Mouse (Mus musculus): Measurements from ENCODE around the gene Olfr701. TPM values are rescaled to one million over a fixed set of nuclear protein-coding genes. Genes with fewer than 3 reads are reported as not detected.

Olfr701 gene
- polyA plus RNA-seq, 1 experiment from 2014 or later, result not detected

GRCm38 (mm10) chr7:106843060-106843459, 29.1 kb downstream of the Olfr701 start, which contains the start of gene Olfr703:
Gene Olfr703, plus strand, starts transcription at chr7:106843360.
- Histone ChIP-seq H3K9ac (replicated peaks; ENCODE audit: low read depth) (no peak within 1 kb of the TSS), H3K27me3 (replicated peaks; ENCODE audit: insufficient read depth, low read length) (no peaks in the 10 kb centered on the region), H3K4me1 (ENCODE audit: insufficient read depth, low read depth, low read length) (no peaks in the 10 kb centered on the region), H3K9me3 (ENCODE audit: low read length) (no peaks in the 10 kb centered on the region), H3K27ac (ENCODE audit: low read length) (no peak within 1 kb of the TSS), H3K4me2 (replicated peaks; ENCODE audit: low read depth, low read length) (no peak within 1 kb of the TSS), H3K4me3 (ENCODE audit: low read depth, low read length) (no peak within 1 kb of the TSS), H3K36me3 (ENCODE audit: insufficient read depth, low read length) (no peaks in the 10 kb centered on the region)
- no peak for DNase-seq (ENCODE audit: low spot score)
- ATAC-seq, result no peak
- WGBS, result 44% methylated on average over 2 of the region's 2 CpGs
- TF ChIP-seq EP300 (IDR thresholded peaks at IDR 0.05) (no peak), CTCF (IDR thresholded peaks at IDR 0.05) (no peak)

DNA sequence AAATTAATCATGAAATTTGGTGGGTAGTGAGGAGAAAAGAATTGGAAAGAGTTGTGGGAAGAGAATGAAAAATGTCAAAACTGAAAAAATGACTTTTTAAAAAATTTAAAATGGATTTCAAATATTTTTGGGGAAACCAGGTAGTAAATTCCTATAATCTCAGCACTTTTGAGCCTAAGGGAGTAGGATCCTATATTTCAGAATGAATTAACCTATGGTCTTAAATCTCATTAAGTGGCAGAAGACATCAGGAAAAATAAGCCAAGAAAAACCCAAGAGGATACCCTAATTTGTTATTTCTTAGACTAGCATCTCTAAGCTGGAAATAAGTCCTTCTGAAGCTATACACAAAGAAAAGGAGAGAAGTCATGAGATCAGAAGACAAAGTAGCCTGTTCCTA, 49.0 kb downstream of the Olfr701 start, which contains the start of gene Olfr704:
TSS of gene Olfr704 (plus strand) at position 301 of the 400 bp plus-strand sequence.
- Histone ChIP-seq H3K4me1 (ENCODE audit: insufficient read depth, low read depth, low read length) (no peaks in the 10 kb centered on the region), H3K9ac (replicated peaks; ENCODE audit: low read depth) (no peak within 1 kb of the TSS), H3K27ac (ENCODE audit: low read length) (no peak within 1 kb of the TSS), H3K4me3 (ENCODE audit: low read depth, low read length) (no peak within 1 kb of the TSS), H3K27me3 (replicated peaks; ENCODE audit: insufficient read depth, low read length) (no peaks in the 10 kb centered on the region), H3K9me3 (ENCODE audit: low read length) (no peaks in the 10 kb centered on the region), H3K4me2 (replicated peaks; ENCODE audit: low read depth, low read length) (no peak within 1 kb of the TSS), H3K36me3 (ENCODE audit: insufficient read depth, low read length) (no peaks in the 10 kb centered on the region)
- TF ChIP-seq CTCF (IDR thresholded peaks at IDR 0.05) (no peak), EP300 (IDR thresholded peaks at IDR 0.05) (no peak)
- no peak for ATAC-seq
- DNase-seq (ENCODE audit: low spot score), result no peak

Other genes with a start within 250 kb of the Olfr701 start
- gene Olfr693, start 133.5 kb upstream of the Olfr701 start, polyA plus RNA-seq (2015; fragmentation: Nextera tagmentation; extraction: Ambion mirVana), result not detected in 2 replicates
- gene Olfr694, start 122.3 kb upstream of the Olfr701 start, polyA plus RNA-seq (2015; fragmentation: Nextera tagmentation; extraction: Ambion mirVana), result not detected in 2 replicates
- gene Olfr695, start 97.7 kb upstream of the Olfr701 start, polyA plus RNA-seq (2015; fragmentation: Nextera tagmentation; extraction: Ambion mirVana), result not detected in 2 replicates
- not detected in 2 replicates for gene Olfr697, start 71.7 kb upstream of the Olfr701 start, polyA plus RNA-seq (2015; fragmentation: Nextera tagmentation; extraction: Ambion mirVana)
- gene Olfr698, start 58.7 kb upstream of the Olfr701 start, polyA plus RNA-seq (2015; fragmentation: Nextera tagmentation; extraction: Ambion mirVana), result not detected in 2 replicates
- not detected in 2 replicates for gene Olfr699, start 20.9 kb upstream of the Olfr701 start, polyA plus RNA-seq (2015; fragmentation: Nextera tagmentation; extraction: Ambion mirVana)
- not detected in 2 replicates for gene Olfr700, start 5.3 kb upstream of the Olfr701 start, polyA plus RNA-seq (2015; fragmentation: Nextera tagmentation; extraction: Ambion mirVana)
- not detected in 2 replicates for gene Olfr702, start 19.8 kb downstream of the Olfr701 start, polyA plus RNA-seq (2015; fragmentation: Nextera tagmentation; extraction: Ambion mirVana)
- gene Olfr703, start 29.2 kb downstream of the Olfr701 start, polyA plus RNA-seq (2015; fragmentation: Nextera tagmentation; extraction: Ambion mirVana), result not detected in 2 replicates
- gene Olfr704, start 49.1 kb downstream of the Olfr701 start, polyA plus RNA-seq (2015; fragmentation: Nextera tagmentation; extraction: Ambion mirVana), result not detected in 2 replicates
- gene Olfr705, start 62.8 kb downstream of the Olfr701 start, polyA plus RNA-seq (2015; fragmentation: Nextera tagmentation; extraction: Ambion mirVana), result not detected in 2 replicates
- not detected in 2 replicates for gene Olfr706, start 74.0 kb downstream of the Olfr701 start, polyA plus RNA-seq (2015; fragmentation: Nextera tagmentation; extraction: Ambion mirVana)
- gene Olfr707, start 87.1 kb downstream of the Olfr701 start, polyA plus RNA-seq (2015; fragmentation: Nextera tagmentation; extraction: Ambion mirVana), result not detected in 2 replicates
- not detected in 2 replicates for gene Olfr1532-ps1, start 93.9 kb downstream of the Olfr701 start, polyA plus RNA-seq (2015; fragmentation: Nextera tagmentation; extraction: Ambion mirVana)
- not detected in 2 replicates for gene Olfr709-ps1, start 118.1 kb downstream of the Olfr701 start, polyA plus RNA-seq (2015; fragmentation: Nextera tagmentation; extraction: Ambion mirVana)
- not detected in 2 replicates for gene Olfr710, start 134.2 kb downstream of the Olfr701 start, polyA plus RNA-seq (2015; fragmentation: Nextera tagmentation; extraction: Ambion mirVana)
- gene Olfr6, start 149.8 kb downstream of the Olfr701 start, polyA plus RNA-seq (2015; fragmentation: Nextera tagmentation; extraction: Ambion mirVana), result not detected in 2 replicates
- not detected in 2 replicates for gene Olfr711, start 161.3 kb downstream of the Olfr701 start, polyA plus RNA-seq (2015; fragmentation: Nextera tagmentation; extraction: Ambion mirVana)
- not detected in 2 replicates for gene Olfr2, start 191.9 kb downstream of the Olfr701 start, polyA plus RNA-seq (2015; fragmentation: Nextera tagmentation; extraction: Ambion mirVana)
- gene Olfr713, start 217.0 kb downstream of the Olfr701 start, polyA plus RNA-seq (2015; fragmentation: Nextera tagmentation; extraction: Ambion mirVana), result not detected in 2 replicates

All from lung, postnatal 0 days (tissue).